Mouse (Mus musculus): ENCODE data around the gene Ttc27.

DNA sequence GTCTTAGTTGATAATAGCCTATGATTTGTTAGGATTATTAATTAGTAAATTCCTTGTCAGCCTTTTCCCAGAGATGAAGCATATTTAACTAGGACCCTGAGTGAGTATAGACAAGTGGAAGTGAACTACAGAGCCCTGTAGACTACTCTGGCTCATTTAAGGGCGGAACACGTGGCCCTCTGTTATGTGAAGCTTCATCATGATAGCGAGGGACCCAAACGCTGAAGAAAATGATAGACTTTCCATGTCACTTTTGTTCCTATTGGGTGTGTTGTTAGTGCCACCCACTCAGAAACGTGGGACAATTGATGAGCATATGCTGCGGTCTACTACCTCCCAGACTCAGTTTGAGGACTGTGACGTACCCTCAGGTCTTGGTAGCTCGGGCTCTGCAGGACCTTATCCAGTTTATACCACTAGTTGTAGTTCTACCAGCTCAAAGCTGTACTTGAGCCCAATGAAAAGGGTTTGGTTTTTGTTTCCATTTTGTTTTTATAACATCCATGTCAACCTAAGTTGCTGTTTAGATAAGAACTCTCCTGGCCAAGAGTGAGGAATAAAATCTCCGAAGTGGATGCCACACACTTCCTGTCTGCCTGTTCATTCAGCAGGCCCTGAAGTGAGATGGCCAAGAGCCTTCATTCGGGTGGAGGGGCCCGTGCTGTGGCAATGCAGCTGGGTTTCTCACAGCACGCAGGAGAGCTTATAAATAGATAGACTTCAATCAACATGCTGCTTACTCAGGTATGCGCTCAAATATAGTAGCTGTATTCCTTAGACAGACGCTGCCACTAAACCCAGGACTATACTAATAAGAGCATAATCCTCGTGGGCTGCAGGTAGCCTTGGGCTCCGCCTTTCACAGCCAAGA, 148.4 kb downstream of the Ttc27 start:
- TF ChIP-seq POLR2A (IDR thresholded peaks at IDR 0.05; ENCODE audit: insufficient read depth, low read length) = no peak
- TF ChIP-seq CTCF (IDR thresholded peaks at IDR 0.05; ENCODE audit: low read depth, low read length) = no peak
- TF ChIP-seq EP300 (IDR thresholded peaks at IDR 0.05; ENCODE audit: insufficient read depth, low read depth, low read length) = no peak
